Mouse (Mus musculus) fibroblast of lung, adult 2 months (primary cell): ENCODE measurements around the gene Scgb2b12.
"Not testable (repeated sequence)": the region's sequence is repeated elsewhere in the genome, so short reads cannot be mapped to it uniquely, and the experiment has no call there.

Experiments used
- DNase-seq: peaks from one replicate; pipeline ENCODE4 v3.0.0-alpha.2; 2011; ENCODE audit warnings: low read depth

Gene Scgb2b12

DNA sequence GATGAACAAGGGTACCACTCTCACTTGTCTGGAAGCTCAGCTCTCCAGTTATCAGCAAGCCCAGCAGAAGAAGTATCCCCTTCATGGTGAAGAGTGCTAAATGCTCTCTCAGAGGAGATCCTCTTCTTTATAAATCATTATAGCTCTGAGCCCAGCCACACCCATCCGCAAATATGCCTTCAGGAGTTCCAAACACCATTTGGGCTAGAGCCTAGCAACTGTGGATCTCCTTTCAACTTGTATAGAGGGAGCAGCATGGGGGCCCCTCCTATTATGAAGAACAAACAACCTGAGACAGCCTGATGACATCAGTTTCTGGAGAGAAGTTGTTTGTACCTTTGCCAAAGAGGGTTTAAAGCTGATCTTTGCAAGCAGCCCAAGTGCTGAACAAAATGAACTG lies at the start of gene Scgb2b12:
Scgb2b12 (minus strand) TSS at position 101 of the 400 bp plus-strand sequence.
- not testable (repeated sequence) for DNase-seq

DNA sequence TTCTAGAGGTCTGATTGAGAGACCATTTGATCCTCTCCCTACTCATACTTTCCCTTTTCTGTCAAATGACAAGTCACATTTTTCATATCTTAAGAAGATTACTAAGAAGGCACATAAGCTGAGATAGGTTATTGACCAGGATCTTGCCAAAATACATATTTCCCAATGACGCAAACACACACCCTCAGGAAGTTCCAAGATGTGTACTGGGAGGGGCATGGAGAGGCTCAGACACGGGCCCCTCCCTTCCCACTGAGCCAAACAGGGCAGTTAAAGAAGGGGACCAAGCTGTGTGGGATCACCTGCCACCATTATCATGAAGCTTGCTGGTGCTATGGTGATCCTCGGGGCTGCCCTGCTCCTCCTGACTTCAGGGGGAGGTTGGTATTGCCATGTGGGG lies 6.8 kb upstream of the Scgb2b12 start, which contains the start of gene Scgb1b12:
Scgb1b12 (plus strand) TSS at position 301 of the 400 bp plus-strand sequence.
- not testable (repeated sequence) for DNase-seq
